Mouse (Mus musculus) erythroblast, embryonic 14.5 days (primary cell): ENCODE data around the gene Sorbs1.

Experiments used
- GATA1 ChIP-seq: IDR thresholded peaks from 2 replicates; pipeline ENCODE4 v1.6.1; 2012; ENCODE audit warnings: low read length, inconsistent platforms, mixed read lengths
- TAL1 ChIP-seq: IDR thresholded peaks from 3 replicates; pipeline ENCODE4 v1.6.1; 2012; ENCODE audit warnings: low read length, inconsistent platforms, mixed read lengths

DNA sequence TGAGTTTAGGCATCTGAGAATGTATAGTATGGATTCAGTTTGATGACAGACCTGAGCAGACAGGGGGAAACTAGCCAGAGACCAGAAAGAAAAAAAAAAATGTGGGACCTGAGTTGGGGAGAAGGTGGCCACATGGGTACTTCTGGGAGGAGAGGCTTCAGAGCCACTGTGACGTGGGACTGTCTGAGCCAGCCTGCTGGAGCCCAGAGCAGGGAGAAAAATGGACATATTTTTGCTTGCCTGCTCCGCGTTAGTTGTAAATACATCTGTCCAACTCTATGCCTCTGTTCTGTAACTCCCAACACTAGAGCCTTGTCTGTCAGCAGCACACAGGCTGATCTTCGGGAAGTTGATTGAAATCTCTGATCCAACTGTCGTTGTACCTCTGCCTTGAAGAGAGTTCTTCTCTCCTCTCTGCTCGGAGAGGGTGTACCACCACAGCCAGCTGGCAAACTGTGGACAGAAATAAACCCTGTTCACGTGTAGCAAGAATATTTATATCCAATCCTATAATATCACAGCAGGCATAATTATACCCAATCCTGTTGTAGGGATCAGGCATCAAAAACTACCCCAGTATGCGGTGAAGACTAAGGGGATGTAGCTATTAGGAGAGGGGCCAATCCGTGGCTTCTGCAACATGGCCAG is 12.9 kb upstream of the Sorbs1 start:
- no peak for TF ChIP-seq GATA1
- no peak for TF ChIP-seq TAL1
